Mouse (Mus musculus): ENCODE measurements around the gene Piwil1. TPM values are rescaled to one million over a fixed set of nuclear protein-coding genes. Genes with fewer than 3 reads are reported as not detected.

Gene Piwil1
- polyA plus RNA-seq, 1 experiment from 2014 or later = not detected

Other genes starting within 250 kb of the Piwil1 start
- 3.1 TPM in 2 replicates for gene Fzd10, start 101.7 kb upstream of the Piwil1 start, polyA plus RNA-seq (2015; fragmentation: Nextera tagmentation; extraction: Ambion mirVana)

Measured in thymus, postnatal 0 days (tissue).